Mouse (Mus musculus) intestine, embryonic 15.5 days (tissue): Measurements from ENCODE around the gene Syce2. TPM values are rescaled to one million over a fixed set of nuclear protein-coding genes. Genes with fewer than 3 reads are reported as not detected.

ENCODE experiments used
- polyA plus RNA-seq: library from polyadenylated mRNA; unstranded; fragments of >200 nt; fragmentation: Nextera tagmentation; extraction: Ambion mirVana; gene quantifications from 2 replicates; pipeline ENCODE4 v1.2.1, GENCODE M21; 2015

Syce2 gene
- polyA plus RNA-seq, 1 experiment from 2014 or later = 54.4 TPM

Other genes with a start within 250 kb of the Syce2 start
- gene Ier2, start 209.3 kb upstream of the Syce2 start, polyA plus RNA-seq = 84.2 and 85.5 TPM in 2 replicates
- 59.9 and 68.3 TPM in 2 replicates for gene Trmt1, start 185.8 kb upstream of the Syce2 start, polyA plus RNA-seq
- 14.8 and 17.0 TPM in 2 replicates for gene Nacc1, start 184.2 kb upstream of the Syce2 start, polyA plus RNA-seq
- 5.1 and 5.5 TPM in 2 replicates for gene Lyl1, start 170.7 kb upstream of the Syce2 start, polyA plus RNA-seq
- 3.1 and 3.7 TPM in 2 replicates for gene G430095P16Rik, start 149.1 kb upstream of the Syce2 start, polyA plus RNA-seq
- 14.2 and 14.8 TPM in 2 replicates for gene Nfix, start 71.8 kb upstream of the Syce2 start, polyA plus RNA-seq
- gene Dand5, start 49.3 kb upstream of the Syce2 start, polyA plus RNA-seq = 4.5 and 5.3 TPM in 2 replicates
- gene Gadd45gip1, start 40.6 kb upstream of the Syce2 start, polyA plus RNA-seq = 61.7 and 62.6 TPM in 2 replicates
- 102 and 106 TPM in 2 replicates for gene Rad23a, start 31.4 kb upstream of the Syce2 start, polyA plus RNA-seq
- gene Calr, start 25.2 kb upstream of the Syce2 start, polyA plus RNA-seq = 1,038 and 1,157 TPM in 2 replicates
- gene Farsa, start 15.1 kb upstream of the Syce2 start, polyA plus RNA-seq = 83.1 and 92.7 TPM in 2 replicates
- gene Gcdh, start 21.8 kb downstream of the Syce2 start, polyA plus RNA-seq = 42.8 and 49.2 TPM in 2 replicates
- gene Klf1, start 29.8 kb downstream of the Syce2 start, polyA plus RNA-seq = 6.4 and 7.7 TPM in 2 replicates
- 8.7 and 10.2 TPM in 2 replicates for gene Dnase2a, start 36.4 kb downstream of the Syce2 start, polyA plus RNA-seq
- 1.6 TPM in 2 replicates for gene Mast1, start 65.2 kb downstream of the Syce2 start, polyA plus RNA-seq
- gene Rtbdn, start 74.9 kb downstream of the Syce2 start, polyA plus RNA-seq = 0.31 and 0.51 TPM in 2 replicates
- gene Gm49661, start 97.3 kb downstream of the Syce2 start, polyA plus RNA-seq = not detected in 2 replicates
- 581 and 615 TPM in 2 replicates for gene Prdx2, start 97.5 kb downstream of the Syce2 start, polyA plus RNA-seq
- 116 and 117 TPM in 2 replicates for gene Rnaseh2a, start 97.7 kb downstream of the Syce2 start, polyA plus RNA-seq
- gene Junb, start 106.6 kb downstream of the Syce2 start, polyA plus RNA-seq = 28.4 and 30.7 TPM in 2 replicates
- gene Hook2, start 118.5 kb downstream of the Syce2 start, polyA plus RNA-seq = 68.7 and 75.8 TPM in 2 replicates
- 0.14 and 0.76 TPM in 2 replicates for gene Best2, start 142.4 kb downstream of the Syce2 start, polyA plus RNA-seq
- gene Asna1, start 153.2 kb downstream of the Syce2 start, polyA plus RNA-seq = 125 and 130 TPM in 2 replicates
- gene Trir, start 154.7 kb downstream of the Syce2 start, polyA plus RNA-seq = 110 and 113 TPM in 2 replicates
- gene Tnpo2, start 164.8 kb downstream of the Syce2 start, polyA plus RNA-seq = 28.1 and 29.4 TPM in 2 replicates
- 25.2 and 27.4 TPM in 2 replicates for gene Fbxw9, start 187.9 kb downstream of the Syce2 start, polyA plus RNA-seq
- gene Gm5741, start 195.9 kb downstream of the Syce2 start, polyA plus RNA-seq = not detected in 2 replicates
- gene Dhps, start 199.6 kb downstream of the Syce2 start, polyA plus RNA-seq = 56.6 and 57.5 TPM in 2 replicates
- gene Wdr83os, start 208.6 kb downstream of the Syce2 start, polyA plus RNA-seq = 133 and 151 TPM in 2 replicates
- 35.7 and 42.9 TPM in 2 replicates for gene Wdr83, start 209.2 kb downstream of the Syce2 start, polyA plus RNA-seq
- gene Man2b1, start 211.2 kb downstream of the Syce2 start, polyA plus RNA-seq = 55.4 and 55.7 TPM in 2 replicates